Mouse (Mus musculus) layer of hippocampus, postnatal 36 days (tissue): ENCODE results near the gene Esr2. TPM values are rescaled to one million over a fixed set of nuclear protein-coding genes. Genes with fewer than 3 reads are reported as not detected.

Experiments
- DNase-seq, 2 experiments: peaks; one replicate each; pipeline ENCODE4 v3.0.0; 2022
- total RNA-seq, 2 experiments: library from RNA; stranded (reverse); gene quantifications; 2 replicates each; pipeline ENCODE4 v1.2.3; 2021

The Esr2 gene
- total RNA-seq, 2 experiments from 2014 or later, result 0.13 to 0.25 TPM

DNA sequence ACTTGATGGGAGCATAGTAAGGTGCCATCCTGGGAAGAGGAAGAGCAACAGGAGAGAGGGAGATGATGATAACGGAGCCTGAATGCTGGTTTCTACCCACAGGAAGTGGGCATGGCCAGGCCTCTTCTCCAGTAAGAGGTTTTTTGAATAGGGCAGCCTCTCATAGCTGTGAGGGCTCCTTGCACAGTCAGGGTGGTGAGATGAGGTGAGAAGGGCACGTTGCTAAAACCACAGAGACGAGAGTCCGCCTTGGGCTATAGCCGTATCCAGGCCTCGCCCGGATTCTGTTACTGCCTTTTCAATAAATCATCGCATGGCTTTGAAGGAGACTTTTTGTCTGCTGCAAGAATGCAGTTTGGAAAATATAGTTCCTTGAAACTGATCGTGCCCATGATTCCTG is 92.0 kb downstream of the Esr2 start:
- DNase-seq, result no peak

DNA sequence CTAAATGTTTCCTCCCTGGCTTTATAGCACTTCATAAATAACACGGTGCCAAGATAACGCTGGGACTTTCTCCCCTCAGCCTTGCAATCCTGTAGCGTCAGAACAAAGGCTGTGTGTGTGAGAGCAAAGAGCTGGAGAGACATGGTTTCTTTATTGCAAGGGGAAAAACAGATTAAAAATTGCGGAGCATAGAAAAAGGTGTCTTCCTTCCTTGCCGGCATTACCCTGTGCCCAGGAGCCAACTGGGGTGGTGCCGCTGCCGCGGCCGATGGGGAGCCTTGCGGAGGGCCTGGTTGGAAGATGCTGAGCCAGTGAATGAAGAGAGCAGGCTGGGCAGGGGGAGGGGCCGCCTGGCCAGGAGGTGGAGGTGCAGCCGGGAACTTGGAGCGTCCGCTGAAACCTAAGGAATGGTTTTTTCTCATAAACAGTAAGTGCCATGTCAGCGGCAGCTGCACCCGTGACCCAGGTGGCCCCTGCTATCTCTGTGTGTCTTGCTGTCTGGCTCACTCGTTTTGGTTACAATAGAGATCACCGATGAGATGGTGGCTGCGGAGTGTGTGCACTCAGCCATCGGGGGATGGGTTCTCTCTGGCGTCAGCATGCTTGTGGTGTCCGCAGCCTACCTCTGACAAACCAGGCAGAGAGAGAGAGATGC is 95.4 kb downstream of the Esr2 start:
- DNase-seq, result peak; percentile 77 to 78

DNA sequence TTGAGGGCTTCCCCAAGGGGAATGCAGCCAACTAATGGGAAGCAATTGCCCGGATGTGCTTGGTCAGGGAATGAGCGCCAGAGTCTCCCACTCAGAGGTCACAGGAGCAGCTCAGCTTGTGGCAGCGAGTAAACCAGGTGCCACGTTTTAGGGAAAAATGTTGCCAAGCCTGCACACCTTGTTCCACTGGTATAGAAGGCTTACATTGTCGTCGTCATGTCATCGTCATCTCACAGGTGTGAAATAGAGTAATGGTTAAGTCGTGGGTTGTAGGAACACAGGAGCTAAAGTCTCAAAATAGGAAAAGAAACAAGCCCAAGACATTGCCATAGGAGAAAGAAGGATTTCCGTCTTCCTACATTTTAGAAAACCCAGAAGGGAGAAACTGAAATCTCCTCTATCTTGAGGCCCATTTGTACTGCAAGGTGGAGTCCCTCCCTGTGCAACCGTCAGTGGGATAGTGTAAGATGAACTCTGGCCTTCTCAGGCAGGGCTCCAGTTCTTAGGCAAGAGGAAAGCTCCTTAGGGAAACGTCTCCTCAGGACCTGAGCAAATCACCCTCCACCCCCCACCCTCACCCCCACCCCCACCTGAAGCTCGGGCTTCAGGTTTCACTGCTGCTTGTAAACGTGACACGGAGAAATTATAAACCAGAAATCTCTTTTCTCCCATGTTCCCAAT is 96.0 kb downstream of the Esr2 start:
- no peak for DNase-seq

DNA sequence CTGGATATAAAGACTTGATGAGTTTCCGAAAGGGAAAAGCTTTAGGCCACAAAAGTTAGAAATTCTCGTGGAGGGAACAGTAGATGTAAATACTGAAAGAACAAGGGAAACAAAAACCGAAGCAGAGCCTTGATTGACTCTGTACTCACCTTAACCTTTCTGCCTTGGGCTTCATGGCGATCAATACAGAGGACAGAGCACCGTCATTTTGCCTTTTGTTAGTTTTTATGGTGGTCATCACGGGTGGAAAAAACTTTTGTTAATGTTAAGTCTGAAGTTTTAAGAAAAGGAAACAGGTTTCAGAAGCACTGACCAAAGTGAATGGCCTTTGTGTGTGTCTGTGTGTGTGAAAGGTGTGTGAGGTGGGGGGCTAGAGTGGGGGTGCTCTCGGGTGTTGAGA is 103.1 kb downstream of the Esr2 start:
- DNase-seq, result no peak

DNA sequence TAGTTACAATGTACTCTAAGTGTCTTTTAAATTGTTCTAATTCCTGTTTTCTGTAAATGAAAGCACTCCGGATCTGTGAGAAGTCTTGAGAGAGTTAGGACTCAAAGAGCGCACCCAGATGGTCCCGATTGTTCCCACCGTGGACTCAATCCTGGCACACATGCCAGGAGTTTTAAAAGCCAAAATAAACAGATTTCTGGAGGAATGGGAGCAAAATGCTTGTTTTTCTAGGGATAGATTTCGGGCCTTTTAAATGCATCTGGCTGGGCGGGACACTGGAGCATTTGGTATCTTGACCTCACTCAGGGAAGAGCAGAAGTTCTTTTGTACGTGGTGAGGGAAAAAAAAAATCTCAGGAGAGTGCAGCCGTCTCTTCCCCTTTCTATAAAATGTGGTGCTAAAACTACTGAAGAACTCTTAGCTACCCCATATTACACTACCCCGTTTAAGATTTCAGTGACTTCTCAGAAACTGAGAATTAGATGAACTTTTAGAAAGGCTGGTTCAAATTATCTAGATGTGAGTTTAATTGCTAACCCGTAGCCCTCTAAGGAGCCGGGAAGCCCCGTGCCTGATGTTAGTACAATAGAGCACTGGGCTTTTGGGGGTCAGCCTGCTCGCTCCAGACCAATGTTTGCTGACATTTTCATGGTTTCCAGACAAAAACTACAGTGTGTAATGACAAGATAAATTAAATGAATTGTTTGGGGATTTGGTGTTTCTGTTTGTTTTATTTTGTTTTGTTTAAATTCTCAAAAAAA is 103.8 kb downstream of the Esr2 start:
- DNase-seq, result no peak

DNA sequence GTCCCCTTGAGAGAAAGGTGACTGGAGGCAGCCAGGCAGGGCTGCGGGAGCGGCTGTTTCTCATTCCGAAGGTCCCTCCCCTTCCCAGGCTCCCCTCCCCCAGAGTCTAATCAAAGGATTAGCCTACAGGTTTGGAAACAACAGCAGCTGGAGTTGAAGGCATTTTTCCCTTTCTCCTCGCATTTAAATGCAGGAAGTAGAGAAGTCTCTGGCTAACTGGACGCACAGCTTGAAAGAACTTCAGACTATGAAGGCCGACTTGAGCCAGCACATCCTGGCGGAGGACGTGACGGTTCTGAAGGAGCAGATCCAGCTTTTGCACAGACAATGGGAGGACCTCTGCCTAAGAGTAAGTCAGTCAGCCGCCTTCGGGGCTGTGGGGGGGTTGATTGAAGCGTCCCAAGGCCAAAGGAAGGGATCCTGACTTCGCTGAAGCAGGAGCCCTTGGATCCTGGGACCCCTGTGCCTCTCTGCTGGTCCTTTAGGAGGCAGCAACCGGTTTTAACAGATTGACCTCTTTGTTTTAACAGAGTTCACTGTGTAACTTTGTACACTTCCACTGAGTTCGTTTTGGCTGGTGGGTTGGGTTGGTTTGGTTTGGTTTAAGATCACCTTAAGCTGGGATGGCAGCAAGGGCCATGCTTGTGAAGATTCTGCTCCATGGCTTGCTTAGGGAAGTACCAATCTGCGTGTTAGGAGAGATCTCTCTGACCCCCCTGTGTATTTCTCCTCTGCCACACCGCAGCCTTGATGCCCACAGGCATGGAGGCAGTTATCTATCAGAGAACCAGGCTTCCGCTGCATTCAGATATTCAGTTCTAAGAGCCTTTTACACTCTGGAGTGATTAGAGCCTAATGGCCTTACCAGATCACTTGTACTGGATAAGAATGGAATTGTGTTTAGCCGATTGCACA is 104.9 kb downstream of the Esr2 start:
- no peak for DNase-seq

Other genes starting within 250 kb of the Esr2 start
- gene Tex21, start 69.5 kb upstream of the Esr2 start, total RNA-seq, result not detected
- gene Mthfd1, start 78.0 kb upstream of the Esr2 start, total RNA-seq, result 10 to 100 TPM; 46.1 to 47.3 TPM
- 10 to 100 TPM; 56.5 to 58.3 TPM for gene Akap5, start 147.6 kb upstream of the Esr2 start, total RNA-seq
- 10 to 100 TPM; 15.7 to 22.1 TPM for gene Zbtb25, start 192.3 kb upstream of the Esr2 start, total RNA-seq
- 1 to 10 TPM; 7.3 to 8.7 TPM for gene Zbtb1, start 193.0 kb upstream of the Esr2 start, total RNA-seq
- gene Hspa2, start 226.9 kb upstream of the Esr2 start, total RNA-seq, result 100 to 1,000 TPM; 109 to 116 TPM
- gene Ppp1r36, start 240.3 kb upstream of the Esr2 start, total RNA-seq, result 1 to 10 TPM; 1.7 to 1.8 TPM